Mouse (Mus musculus): ENCODE measurements at regions not wholly inside any gene's neighbourhood (a gene's known extent, or its start where the extent isn't known, plus 50 kb on each side); places are given as distances from the start of the nearest gene placed in this dataset.

- peaks cover 3% of the 10 kb centered on the region; the same call in 1 of the 2 replicates for H3K9me3 ChIP-seq (replicated peaks; ENCODE audit: control insufficient read depth, low read length, poor library complexity, severe bottlenecking)
- H3K27me3 ChIP-seq (ENCODE audit: control insufficient read depth, insufficient read depth, low read depth, low read length): no peaks in the 10 kb centered on the region
- H3K27ac ChIP-seq (ENCODE audit: low read length): no peak overlapping the region
- no peaks in the 10 kb centered on the region for H3K4me1 ChIP-seq (ENCODE audit: control insufficient read depth, insufficient read depth, low read length)
- WGBS: 37% methylated on average over 5 of the region's 5 CpGs
- ATAC-seq: no peak
- no peak overlapping the region for H3K4me3 ChIP-seq (ENCODE audit: low read depth, low read length)
- no peak overlapping the region for H3K4me2 ChIP-seq (ENCODE audit: low read length)
- H3K9ac ChIP-seq (ENCODE audit: low read depth, low read length): no peak overlapping the region
- no peaks in the 10 kb centered on the region for H3K36me3 ChIP-seq (ENCODE audit: control insufficient read depth, insufficient read depth, low read length)
These were observed 100.8 kb upstream of the Agr3 start for GRCm38 (mm10) chr12:35824587-35824987.

GRCm38 (mm10) chr12:35799261-35799660 lies 126.2 kb upstream of the Agr3 start:
- Histone ChIP-seq H3K36me3 (ENCODE audit: control insufficient read depth, insufficient read depth, low read length) (no peaks in the 10 kb centered on the region), H3K9me3 (replicated peaks; ENCODE audit: control insufficient read depth, low read length, poor library complexity, severe bottlenecking) (no peaks in the 10 kb centered on the region), H3K4me2 (ENCODE audit: low read length) (no peak overlapping the region), H3K27me3 (ENCODE audit: control insufficient read depth, insufficient read depth, low read depth, low read length) (no peaks in the 10 kb centered on the region), H3K4me3 (ENCODE audit: low read depth, low read length) (no peak overlapping the region), H3K4me1 (ENCODE audit: control insufficient read depth, insufficient read depth, low read length) (no peaks in the 10 kb centered on the region), H3K9ac (ENCODE audit: low read depth, low read length) (no peak overlapping the region), H3K27ac (ENCODE audit: low read length) (no peak overlapping the region)
- no peak for ATAC-seq
- 85% methylated on average over 2 of the region's 2 CpGs for WGBS

GRCm38 (mm10) chr12:35775396-35775795 lies 150.0 kb upstream of the Agr3 start:
- no peak overlapping the region for H3K9ac ChIP-seq (ENCODE audit: low read depth, low read length)
- WGBS: 96% methylated on average over 2 of the region's 2 CpGs
- no peak overlapping the region for H3K4me2 ChIP-seq (ENCODE audit: low read length)
- H3K27ac ChIP-seq (ENCODE audit: low read length): no peak overlapping the region
- no peak for ATAC-seq
- no peaks in the 10 kb centered on the region for H3K36me3 ChIP-seq (ENCODE audit: control insufficient read depth, insufficient read depth, low read length)
- no peaks in the 10 kb centered on the region for H3K4me1 ChIP-seq (ENCODE audit: control insufficient read depth, insufficient read depth, low read length)
- H3K4me3 ChIP-seq (ENCODE audit: low read depth, low read length): no peak overlapping the region
- no peaks in the 10 kb centered on the region for H3K27me3 ChIP-seq (ENCODE audit: control insufficient read depth, insufficient read depth, low read depth, low read length)
- H3K9me3 ChIP-seq (replicated peaks; ENCODE audit: control insufficient read depth, low read length, poor library complexity, severe bottlenecking): no peaks in the 10 kb centered on the region

- WGBS: 75% methylated on average over 5 of the region's 5 CpGs
These were observed 154.9 kb upstream of the Agr3 start for GRCm38 (mm10) chr12:35770387-35771024.

GRCm38 (mm10) chr12:35758916-35759315 lies 166.5 kb upstream of the Agr3 start:
- Histone ChIP-seq H3K4me2 (ENCODE audit: low read length) (no peak overlapping the region), H3K9me3 (replicated peaks; ENCODE audit: control insufficient read depth, low read length, poor library complexity, severe bottlenecking) (no peaks in the 10 kb centered on the region), H3K9ac (ENCODE audit: low read depth, low read length) (no peak overlapping the region), H3K36me3 (ENCODE audit: control insufficient read depth, insufficient read depth, low read length) (no peaks in the 10 kb centered on the region), H3K4me1 (ENCODE audit: control insufficient read depth, insufficient read depth, low read length) (no peaks in the 10 kb centered on the region), H3K27me3 (ENCODE audit: control insufficient read depth, insufficient read depth, low read depth, low read length) (no peaks in the 10 kb centered on the region), H3K27ac (ENCODE audit: low read length) (no peak overlapping the region), H3K4me3 (ENCODE audit: low read depth, low read length) (no peak overlapping the region)
- ATAC-seq: no peak
- 100% methylated on average over 1 of the region's 1 CpGs for WGBS

More at GRCm38 (mm10) chr12:35770387-35771024, 154.9 kb upstream of the Agr3 start:
- Histone ChIP-seq H3K4me1 (ENCODE audit: control insufficient read depth, insufficient read depth, low read length) (no peaks in the 10 kb centered on the region), H3K4me3 (ENCODE audit: low read depth, low read length) (no peak overlapping the region), H3K9me3 (replicated peaks; ENCODE audit: control insufficient read depth, low read length, poor library complexity, severe bottlenecking) (no peaks in the 10 kb centered on the region), H3K27ac (ENCODE audit: low read length) (no peak overlapping the region), H3K36me3 (ENCODE audit: control insufficient read depth, insufficient read depth, low read length) (no peaks in the 10 kb centered on the region), H3K9ac (ENCODE audit: low read depth, low read length) (no peak overlapping the region), H3K27me3 (ENCODE audit: control insufficient read depth, insufficient read depth, low read depth, low read length) (no peaks in the 10 kb centered on the region), H3K4me2 (ENCODE audit: low read length) (no peak overlapping the region)
- no peak for ATAC-seq

GRCm38 (mm10) chr12:35755159-35755558 lies 170.3 kb upstream of the Agr3 start:
- WGBS: 69% methylated on average over 4 of the region's 4 CpGs
- Histone ChIP-seq H3K9me3 (replicated peaks; ENCODE audit: control insufficient read depth, low read length, poor library complexity, severe bottlenecking) (peaks cover 5% of the 10 kb centered on the region; the same call in 1 of the 2 replicates), H3K27me3 (ENCODE audit: control insufficient read depth, insufficient read depth, low read depth, low read length) (no peaks in the 10 kb centered on the region), H3K36me3 (ENCODE audit: control insufficient read depth, insufficient read depth, low read length) (no peaks in the 10 kb centered on the region), H3K4me2 (ENCODE audit: low read length) (no peak overlapping the region), H3K27ac (ENCODE audit: low read length) (no peak overlapping the region), H3K4me3 (ENCODE audit: low read depth, low read length) (no peak overlapping the region), H3K9ac (ENCODE audit: low read depth, low read length) (no peak overlapping the region), H3K4me1 (ENCODE audit: control insufficient read depth, insufficient read depth, low read length) (no peaks in the 10 kb centered on the region)
- ATAC-seq: no peak

GRCm38 (mm10) chr12:35747997-35748396 lies 177.4 kb upstream of the Agr3 start:
- Histone ChIP-seq H3K4me3 (ENCODE audit: low read depth, low read length) (no peak overlapping the region), H3K4me1 (ENCODE audit: control insufficient read depth, insufficient read depth, low read length) (peaks cover 4% of the 10 kb centered on the region; the same call in 1 of the 2 replicates), H3K9ac (ENCODE audit: low read depth, low read length) (no peak overlapping the region), H3K9me3 (replicated peaks; ENCODE audit: control insufficient read depth, low read length, poor library complexity, severe bottlenecking) (no peaks in the 10 kb centered on the region; the same call in 1 of the 2 replicates), H3K27ac (ENCODE audit: low read length) (no peak overlapping the region), H3K27me3 (ENCODE audit: control insufficient read depth, insufficient read depth, low read depth, low read length) (no peaks in the 10 kb centered on the region), H3K36me3 (ENCODE audit: control insufficient read depth, insufficient read depth, low read length) (no peaks in the 10 kb centered on the region), H3K4me2 (ENCODE audit: low read length) (no peak overlapping the region)
- WGBS: 88% methylated on average over 3 of the region's 3 CpGs
- no peak for ATAC-seq

GRCm38 (mm10) chr12:35746691-35747299 lies 178.6 kb upstream of the Agr3 start:
- no peak overlapping the region for H3K4me2 ChIP-seq (ENCODE audit: low read length)
- no peaks in the 10 kb centered on the region for H3K27me3 ChIP-seq (ENCODE audit: control insufficient read depth, insufficient read depth, low read depth, low read length)
- no peak for ATAC-seq
- no peaks in the 10 kb centered on the region; the same call in 1 of the 2 replicates for H3K9me3 ChIP-seq (replicated peaks; ENCODE audit: control insufficient read depth, low read length, poor library complexity, severe bottlenecking)
- peaks cover 4% of the 10 kb centered on the region; the same call in 1 of the 2 replicates for H3K4me1 ChIP-seq (ENCODE audit: control insufficient read depth, insufficient read depth, low read length)
- 46% methylated on average over 3 of the region's 3 CpGs for WGBS
- no peak overlapping the region for H3K27ac ChIP-seq (ENCODE audit: low read length)
- H3K36me3 ChIP-seq (ENCODE audit: control insufficient read depth, insufficient read depth, low read length): no peaks in the 10 kb centered on the region
- no peak overlapping the region for H3K9ac ChIP-seq (ENCODE audit: low read depth, low read length)
- no peak overlapping the region for H3K4me3 ChIP-seq (ENCODE audit: low read depth, low read length)

GRCm38 (mm10) chr12:35742729-35743128 lies 182.7 kb upstream of the Agr3 start:
- WGBS: 56% methylated on average over 1 of the region's 1 CpGs
- H3K36me3 ChIP-seq (ENCODE audit: control insufficient read depth, insufficient read depth, low read length): no peaks in the 10 kb centered on the region
- no peaks in the 10 kb centered on the region for H3K9me3 ChIP-seq (replicated peaks; ENCODE audit: control insufficient read depth, low read length, poor library complexity, severe bottlenecking)
- no peaks in the 10 kb centered on the region for H3K27me3 ChIP-seq (ENCODE audit: control insufficient read depth, insufficient read depth, low read depth, low read length)
- no peak overlapping the region for H3K9ac ChIP-seq (ENCODE audit: low read depth, low read length)
- H3K4me1 ChIP-seq (ENCODE audit: control insufficient read depth, insufficient read depth, low read length): peaks cover 4% of the 10 kb centered on the region; the same call in 1 of the 2 replicates
- no peak overlapping the region for H3K4me3 ChIP-seq (ENCODE audit: low read depth, low read length)
- ATAC-seq: no peak
- H3K27ac ChIP-seq (ENCODE audit: low read length): no peak overlapping the region
- no peak overlapping the region for H3K4me2 ChIP-seq (ENCODE audit: low read length)
